Mouse (Mus musculus) embryonic facial prominence, embryonic 10.5 days (tissue): ENCODE results near the gene Selenok. TPM values are rescaled to one million over a fixed set of nuclear protein-coding genes. Genes with fewer than 3 reads are reported as not detected.

Experiments used
- DNase-seq: peaks from one replicate; pipeline ENCODE4 v3.0.0-alpha.2; 2017; ENCODE audit warnings: low spot score
- H3K27ac ChIP-seq: fragments of 300-500 bp; sonication (generic); replicated peaks from 2 replicates; pipeline ENCODE4 v1.5.1; 2016; ENCODE audit warnings: mild to moderate bottlenecking
- H3K27me3 ChIP-seq: fragments of 300-500 bp; sonication (generic); replicated peaks from 2 replicates; pipeline ENCODE4 v1.6.1; 2016; ENCODE audit warnings: low read depth, mild to moderate bottlenecking; ENCODE audit not compliant: poor library complexity, severe bottlenecking
- H3K36me3 ChIP-seq: fragments of 300-500 bp; sonication (generic); replicated peaks from 2 replicates; pipeline ENCODE4 v1.6.1; 2016; ENCODE audit warnings: mild to moderate bottlenecking, moderate library complexity
- H3K4me1 ChIP-seq: fragments of 300-500 bp; sonication (generic); 2 replicates; pipeline ENCODE4 v1.6.1; 2016
- H3K4me3 ChIP-seq: fragments of 300-500 bp; sonication (generic); 2 replicates; pipeline ENCODE4 v1.5.1; 2016; ENCODE audit warnings: mild to moderate bottlenecking, moderate library complexity
- H3K9me3 ChIP-seq: fragments of 300-500 bp; sonication (generic); 2 replicates; pipeline ENCODE4 v1.6.1; 2016; ENCODE audit warnings: mild to moderate bottlenecking
- WGBS: fragments of 180-500 bp; shearing (Covaris S2); methylation state at CpG from one replicate; pipeline ENCODE4 v1.1.7; 2016; 5-methylcytosine and 5-hydroxymethylcytosine counted together
- polyA plus RNA-seq: library from polyadenylated mRNA; unstranded; fragments of >200 nt; fragmentation: Nextera tagmentation; extraction: Ambion mirVana; gene quantifications from 2 replicates; pipeline ENCODE4 v1.2.1, GENCODE M21; 2016

Gene Selenok
- 260 and 274 TPM in 2 replicates for polyA plus RNA-seq

DNA sequence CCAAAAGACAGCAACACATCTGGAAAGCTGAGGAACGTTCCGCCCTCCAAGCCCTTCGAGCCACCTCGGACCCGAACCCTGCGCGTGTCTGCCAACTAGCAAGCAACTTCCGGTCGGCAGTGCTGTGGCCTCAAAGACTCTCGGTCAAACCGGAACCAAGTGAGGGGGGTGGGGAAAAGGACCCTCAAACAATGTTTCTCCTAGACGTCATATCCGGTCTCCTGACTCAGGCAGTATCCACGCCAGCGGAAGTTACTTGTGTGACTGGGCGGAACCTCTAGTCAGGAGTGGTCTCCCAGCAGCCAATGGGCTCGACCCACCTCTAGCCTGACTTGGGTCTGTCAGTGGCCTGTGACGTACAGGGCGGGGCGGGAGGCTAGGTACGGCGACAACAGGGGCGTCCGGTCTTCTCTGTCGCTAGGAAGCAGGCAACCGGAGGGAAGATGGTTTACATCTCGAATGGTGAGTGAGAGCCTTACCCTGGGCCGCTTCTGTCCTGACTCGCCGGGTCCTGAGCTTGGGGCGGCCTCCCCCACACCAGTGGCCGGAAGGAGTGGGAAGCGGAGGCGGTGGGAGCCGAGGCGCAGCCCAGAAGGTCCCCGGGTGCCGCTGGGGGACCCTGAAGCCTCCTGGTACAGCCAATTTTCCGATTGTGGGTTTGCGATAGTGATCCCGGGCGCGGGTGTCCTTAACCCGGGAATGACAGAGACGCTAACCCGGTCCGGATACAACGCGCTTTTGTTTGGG, at the start of gene Selenok:
TSS of gene Selenok (plus strand) at position 234 of the 747 bp plus-strand sequence.
- DNase-seq: peak; percentile 96
- peaks cover 19% of the 10 kb centered on the region for H3K4me1 ChIP-seq
- WGBS: under 1% methylated on average over 49 of the region's 49 CpGs

DNA sequence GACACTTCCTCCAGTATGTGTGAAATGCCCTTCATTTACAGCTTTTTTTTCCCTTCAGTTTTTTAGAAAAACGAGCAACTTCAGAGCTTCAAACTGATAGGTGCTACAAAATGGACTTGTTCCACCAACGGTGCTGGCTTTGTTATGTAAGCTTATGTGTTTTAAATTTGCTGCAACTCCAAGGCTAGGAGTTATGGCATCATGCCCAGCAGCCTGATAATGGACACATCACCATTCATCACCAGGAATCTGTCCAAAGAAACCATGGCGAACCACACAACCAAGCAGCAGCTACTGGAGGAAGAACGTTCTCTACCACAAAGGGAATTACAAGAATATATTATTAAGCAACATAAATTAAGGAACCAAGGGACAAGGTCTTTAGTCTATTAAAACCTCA, 39.1 kb upstream of the Selenok start:
- Histone ChIP-seq H3K4me1 (no peaks in the 10 kb centered on the region), H3K9me3 (no peaks in the 10 kb centered on the region), H3K4me3 (no peak overlapping the region), H3K27me3 (no peaks in the 10 kb centered on the region), H3K36me3 (no peaks in the 10 kb centered on the region), H3K27ac (no peak overlapping the region)
- 81% methylated on average over 4 of the region's 4 CpGs for WGBS
- no peak for DNase-seq

More for the DNA sequence above, at the start of gene Selenok:
- Histone ChIP-seq H3K9me3 (no peaks in the 10 kb centered on the region), H3K27me3 (no peaks in the 10 kb centered on the region), H3K27ac (peak within 1 kb of the TSS; percentile 92), H3K4me3 (peak within 1 kb of the TSS; percentile 95), H3K36me3 (peaks cover 35% of the 10 kb centered on the region)

GRCm38 (mm10) chr14:29935516-29935915, 32.6 kb upstream of the Selenok start:
- no peak for DNase-seq
- H3K4me3 ChIP-seq: no peak overlapping the region
- H3K9me3 ChIP-seq: no peaks in the 10 kb centered on the region
- H3K27me3 ChIP-seq: no peaks in the 10 kb centered on the region
- peaks cover 9% of the 10 kb centered on the region for H3K4me1 ChIP-seq
- H3K27ac ChIP-seq: no peak overlapping the region
- 81% methylated on average over 5 of the region's 5 CpGs for WGBS
- no peaks in the 10 kb centered on the region for H3K36me3 ChIP-seq

DNA sequence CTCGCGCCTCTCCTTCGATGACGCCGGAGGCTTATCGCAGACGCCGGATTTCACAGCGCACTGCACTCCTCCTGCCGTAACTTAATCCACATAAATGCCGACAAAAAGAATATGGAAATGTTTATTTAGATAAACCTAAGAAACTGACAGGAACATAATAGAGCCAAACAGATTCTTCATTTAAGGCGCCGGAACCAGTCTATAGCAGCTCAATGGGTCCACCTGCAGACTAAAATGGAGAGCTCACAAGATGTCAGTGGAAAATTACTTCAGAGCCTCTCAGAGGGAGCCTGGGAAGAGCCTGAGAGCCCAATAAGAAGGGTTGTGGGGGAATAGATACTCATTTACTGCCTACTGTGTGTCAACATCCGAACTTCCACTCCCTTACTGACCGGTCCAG, 30.6 kb upstream of the Selenok start:
- WGBS: 91% methylated on average over 15 of the region's 15 CpGs
- no peak overlapping the region for H3K4me3 ChIP-seq
- no peaks in the 10 kb centered on the region for H3K9me3 ChIP-seq
- H3K27ac ChIP-seq: no peak overlapping the region
- no peak for DNase-seq
- no peaks in the 10 kb centered on the region for H3K36me3 ChIP-seq
- H3K27me3 ChIP-seq: peaks cover 11% of the 10 kb centered on the region
- peaks cover 10% of the 10 kb centered on the region for H3K4me1 ChIP-seq

GRCm38 (mm10) chr14:29939600-29940312, 28.4 kb upstream of the Selenok start:
- Histone ChIP-seq H3K4me1 (peaks cover 10% of the 10 kb centered on the region), H3K36me3 (no peaks in the 10 kb centered on the region), H3K4me3 (0 out of 2 replicates have a peak overlapping the region, but pooled peaks have one; percentile 26), H3K27ac (no peak overlapping the region), H3K9me3 (no peaks in the 10 kb centered on the region), H3K27me3 (peaks cover 11% of the 10 kb centered on the region)
- DNase-seq: peak; percentile 48
- WGBS: 48% methylated on average over 20 of the region's 20 CpGs

DNA sequence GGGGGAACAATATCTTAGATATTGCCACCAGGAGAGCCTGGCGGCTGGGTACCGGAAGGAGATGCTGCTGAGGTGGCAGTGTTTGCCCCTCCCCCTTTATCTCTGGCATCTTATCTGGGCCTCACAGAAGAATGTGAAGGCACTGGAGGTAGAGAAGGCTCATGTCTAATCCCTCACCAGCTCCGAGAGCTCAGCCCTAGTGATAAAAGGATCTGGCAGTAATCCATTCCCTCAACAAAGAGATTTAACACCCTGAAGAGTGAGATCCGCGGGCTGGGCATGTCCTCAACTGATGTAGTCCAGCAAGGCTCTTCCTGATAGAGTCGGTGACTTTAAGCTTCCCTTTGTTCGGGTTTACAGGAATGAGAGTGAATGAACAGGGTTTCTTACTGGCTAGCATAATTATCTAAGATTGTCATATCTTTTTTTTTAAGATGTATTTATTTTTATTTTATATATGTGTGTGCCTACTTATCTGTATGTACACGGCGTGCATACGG, 27.7 kb upstream of the Selenok start:
- 24% methylated on average over 10 of the region's 10 CpGs for WGBS
- peak; percentile 22 for DNase-seq

GRCm38 (mm10) chr14:29940877-29941276, 27.2 kb upstream of the Selenok start:
- 27% methylated on average over 2 of the region's 2 CpGs for WGBS

More for the DNA sequence above, 27.7 kb upstream of the Selenok start:
- Histone ChIP-seq H3K36me3 (no peaks in the 10 kb centered on the region), H3K9me3 (no peaks in the 10 kb centered on the region), H3K27me3 (peaks cover 11% of the 10 kb centered on the region), H3K4me1 (peaks cover 10% of the 10 kb centered on the region), H3K27ac (no peak overlapping the region), H3K4me3 (0 out of 2 replicates have a peak overlapping the region, but pooled peaks have one; percentile 26)

DNA sequence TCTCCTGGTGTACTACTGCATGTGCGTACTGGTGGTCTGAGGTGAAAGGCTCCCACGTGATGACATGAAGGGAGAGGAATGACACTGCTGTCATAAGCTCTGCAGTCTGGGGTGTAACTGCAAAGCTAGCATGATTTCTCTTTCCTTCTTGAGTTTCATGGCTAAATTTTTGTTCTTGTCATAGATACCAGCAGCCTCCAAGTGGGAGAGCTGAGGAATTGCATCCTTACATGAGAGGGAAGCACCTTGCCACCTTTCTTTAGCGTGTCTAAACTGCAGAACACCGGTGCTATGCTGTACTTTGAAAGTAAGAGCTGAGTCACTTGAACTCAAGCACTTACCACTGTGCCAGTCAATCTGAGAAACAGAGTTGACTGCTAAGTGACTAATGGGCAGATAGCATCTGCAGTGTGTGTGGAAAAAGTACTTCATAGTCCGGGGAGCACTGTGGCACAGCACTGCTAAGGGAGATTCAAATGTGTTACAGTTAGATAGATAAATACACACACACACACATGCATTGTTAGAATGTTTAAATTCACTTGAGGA, 21.3 kb upstream of the Selenok start:
- Histone ChIP-seq H3K4me1 (no peaks in the 10 kb centered on the region), H3K36me3 (no peaks in the 10 kb centered on the region), H3K27ac (no peak overlapping the region), H3K4me3 (no peak overlapping the region), H3K27me3 (peaks cover 1% of the 10 kb centered on the region; the same call in 1 of the 2 replicates), H3K9me3 (no peaks in the 10 kb centered on the region)
- DNase-seq: no peak
- 76% methylated on average over 5 of the region's 5 CpGs for WGBS

More at GRCm38 (mm10) chr14:29940877-29941276, 27.2 kb upstream of the Selenok start:
- Histone ChIP-seq H3K27me3 (peaks cover 11% of the 10 kb centered on the region), H3K27ac (no peak overlapping the region), H3K4me1 (peaks cover 10% of the 10 kb centered on the region), H3K36me3 (no peaks in the 10 kb centered on the region), H3K4me3 (no peak overlapping the region), H3K9me3 (no peaks in the 10 kb centered on the region)
- peak; percentile 28 for DNase-seq

DNA sequence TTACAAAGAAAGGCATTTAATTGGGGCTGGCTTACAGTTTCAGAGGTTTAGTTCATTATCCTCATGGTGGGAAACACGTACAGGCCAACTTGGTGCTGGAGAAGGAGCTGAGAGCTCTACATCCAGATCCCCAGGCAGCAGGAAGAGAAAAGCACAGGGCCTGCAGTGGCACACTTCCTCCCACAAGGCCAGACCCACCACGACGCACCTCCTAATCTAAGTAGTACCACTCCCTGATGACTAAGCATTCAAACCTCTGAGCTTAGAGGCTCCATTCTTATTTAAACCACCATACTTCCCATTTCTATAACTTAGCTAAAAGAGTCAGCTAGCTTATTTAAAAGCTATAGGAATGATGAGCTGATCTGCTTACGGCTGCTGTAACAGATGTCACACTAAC, 17.3 kb upstream of the Selenok start:
- H3K4me3 ChIP-seq: no peak overlapping the region
- no peak for DNase-seq
- H3K27me3 ChIP-seq: no peaks in the 10 kb centered on the region
- H3K36me3 ChIP-seq: no peaks in the 10 kb centered on the region
- 83% methylated on average over 4 of the region's 4 CpGs for WGBS
- no peaks in the 10 kb centered on the region for H3K4me1 ChIP-seq
- no peak overlapping the region for H3K27ac ChIP-seq
- H3K9me3 ChIP-seq: no peaks in the 10 kb centered on the region

GRCm38 (mm10) chr14:29957393-29957792, 10.7 kb upstream of the Selenok start:
- Histone ChIP-seq H3K36me3 (no peaks in the 10 kb centered on the region), H3K27me3 (no peaks in the 10 kb centered on the region), H3K4me1 (no peaks in the 10 kb centered on the region), H3K9me3 (no peaks in the 10 kb centered on the region), H3K27ac (no peak overlapping the region), H3K4me3 (no peak overlapping the region)
- no peak for DNase-seq

DNA sequence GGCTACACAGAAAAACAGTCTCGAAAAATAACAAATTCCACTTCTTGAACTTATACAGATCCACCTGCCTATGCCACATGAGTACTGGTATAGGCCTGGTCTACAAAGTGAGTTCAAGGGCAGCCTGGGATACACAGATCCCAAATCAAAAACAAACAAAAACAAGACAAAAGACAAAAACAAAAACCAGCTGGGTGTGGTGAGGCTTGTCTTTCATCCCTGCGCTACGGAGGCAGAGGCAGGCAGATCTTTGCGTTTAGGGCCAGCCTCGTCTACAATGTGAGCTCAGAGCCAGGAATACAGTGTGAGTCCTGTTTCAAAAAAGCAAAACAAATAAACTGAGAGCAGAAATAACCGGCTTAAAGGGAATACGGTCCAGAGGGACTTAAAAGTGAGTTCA, 497 bp upstream of the Selenok start:
- peaks cover 29% of the 10 kb centered on the region for H3K36me3 ChIP-seq
- H3K4me3 ChIP-seq: peak overlapping the region; percentile 95
- H3K27ac ChIP-seq: peak overlapping the region; percentile 92
- WGBS: 60% methylated on average over 7 of the region's 7 CpGs
- peaks cover 19% of the 10 kb centered on the region for H3K4me1 ChIP-seq
- peak; percentile 11 for DNase-seq
- no peaks in the 10 kb centered on the region for H3K9me3 ChIP-seq
- H3K27me3 ChIP-seq: no peaks in the 10 kb centered on the region

GRCm38 (mm10) chr14:29971446-29971845, 3.3 kb downstream of the Selenok start:
- H3K36me3 ChIP-seq: peaks cover 67% of the 10 kb centered on the region
- WGBS: 94% methylated on average over 7 of the region's 7 CpGs
- H3K9me3 ChIP-seq: no peaks in the 10 kb centered on the region
- H3K27me3 ChIP-seq: no peaks in the 10 kb centered on the region
- H3K4me1 ChIP-seq: peaks cover 19% of the 10 kb centered on the region
- H3K27ac ChIP-seq: no peak overlapping the region
- H3K4me3 ChIP-seq: no peak overlapping the region
- DNase-seq: no peak
